Mouse (Mus musculus) c-Kit-positive CD71-positive TER-119-negative erythroid progenitor cells, embryonic 14.5 days (primary cell): ENCODE data around the gene Hist1h4c.
"Not testable (repeated sequence)": the region's sequence is repeated elsewhere in the genome, so short reads cannot be mapped to it uniquely, and the experiment has no call there.

ENCODE experiments used
- DNase-seq: peaks from one replicate; pipeline ENCODE4 v3.0.0-alpha.2; 2013; ENCODE audit warnings: low read depth

Gene Hist1h4c

GRCm38 (mm10) chr13:23729192-23729525, 30.9 kb upstream of the Hist1h4c start:
- DNase-seq, result no peak

- no peak for DNase-seq
These were observed 30.4 kb upstream of the Hist1h4c start for GRCm38 (mm10) chr13:23728472-23729191.

GRCm38 (mm10) chr13:23725213-23725612, 27.0 kb upstream of the Hist1h4c start:
- DNase-seq, result no peak

DNA sequence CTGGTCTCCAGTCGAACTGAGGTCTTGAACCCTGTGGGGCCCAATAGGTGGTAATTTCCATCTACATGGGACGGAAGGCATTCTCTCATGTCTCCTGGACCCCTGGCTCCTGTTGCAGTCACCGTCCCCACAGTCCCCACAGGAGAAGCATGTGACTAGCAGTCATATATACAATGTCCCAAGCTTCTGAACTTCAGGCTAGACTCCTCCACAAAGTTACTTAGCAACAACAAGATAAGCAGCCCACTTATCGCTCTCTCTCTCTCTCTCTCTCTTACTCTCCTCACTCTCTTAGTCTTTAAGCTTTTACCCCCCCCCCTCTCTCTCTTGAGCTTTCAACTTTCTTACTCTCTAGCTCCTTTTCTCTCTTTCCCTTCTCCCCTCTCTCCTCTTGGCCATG, 26.0 kb upstream of the Hist1h4c start:
- no peak for DNase-seq

DNA sequence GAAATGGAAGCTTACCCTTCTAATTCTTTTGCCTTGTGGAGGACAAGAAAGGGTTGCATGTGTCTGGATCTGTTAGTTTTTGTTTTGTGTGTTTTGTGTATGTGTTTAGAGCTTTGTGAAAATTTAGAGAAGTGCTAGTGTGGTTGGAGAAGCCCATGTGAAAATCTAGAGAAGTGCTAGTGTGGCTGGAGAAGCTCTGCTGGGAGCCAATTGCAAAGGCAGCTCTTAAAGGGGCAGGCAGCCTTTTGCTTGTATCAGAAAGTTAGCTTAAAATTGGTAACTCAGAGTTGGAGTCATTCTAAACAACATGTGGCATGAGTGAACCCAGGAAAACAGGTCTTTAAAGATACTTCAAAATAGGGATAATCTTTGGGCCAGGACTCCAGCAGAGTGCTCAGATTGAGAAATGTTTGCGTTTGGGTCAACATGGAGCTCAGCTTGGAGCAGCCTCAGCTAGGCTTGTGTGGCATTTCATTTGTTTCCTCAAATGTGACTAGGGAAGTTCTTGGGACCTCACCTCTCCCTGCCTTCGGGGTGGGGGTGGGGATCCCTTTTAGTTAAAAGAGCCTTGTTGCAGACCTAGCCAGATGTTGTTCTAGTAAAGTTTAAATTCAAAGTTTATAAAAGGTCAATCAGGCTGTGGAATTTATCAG, 19.5 kb upstream of the Hist1h4c start:
- DNase-seq, result not testable (repeated sequence)

DNA sequence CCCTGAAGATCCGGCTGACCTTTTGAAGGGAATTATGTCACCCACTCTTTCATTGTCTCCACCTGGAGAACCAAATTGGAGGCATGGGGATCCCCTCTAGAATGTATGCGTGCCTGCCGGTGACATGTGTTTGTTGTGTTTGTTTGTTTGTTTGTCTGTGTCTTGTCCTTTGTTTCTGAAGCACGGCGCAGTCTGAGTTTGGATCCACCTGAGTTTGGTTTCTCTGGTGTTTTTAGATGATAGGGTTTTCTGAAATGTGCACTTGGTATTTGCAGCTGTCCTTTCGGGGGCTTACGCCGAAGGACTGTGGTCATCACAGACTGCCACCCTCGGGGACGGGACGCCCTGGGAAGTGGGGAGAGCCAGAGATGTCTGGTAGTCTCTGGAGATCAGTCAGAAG, 18.9 kb upstream of the Hist1h4c start:
- no peak for DNase-seq

DNA sequence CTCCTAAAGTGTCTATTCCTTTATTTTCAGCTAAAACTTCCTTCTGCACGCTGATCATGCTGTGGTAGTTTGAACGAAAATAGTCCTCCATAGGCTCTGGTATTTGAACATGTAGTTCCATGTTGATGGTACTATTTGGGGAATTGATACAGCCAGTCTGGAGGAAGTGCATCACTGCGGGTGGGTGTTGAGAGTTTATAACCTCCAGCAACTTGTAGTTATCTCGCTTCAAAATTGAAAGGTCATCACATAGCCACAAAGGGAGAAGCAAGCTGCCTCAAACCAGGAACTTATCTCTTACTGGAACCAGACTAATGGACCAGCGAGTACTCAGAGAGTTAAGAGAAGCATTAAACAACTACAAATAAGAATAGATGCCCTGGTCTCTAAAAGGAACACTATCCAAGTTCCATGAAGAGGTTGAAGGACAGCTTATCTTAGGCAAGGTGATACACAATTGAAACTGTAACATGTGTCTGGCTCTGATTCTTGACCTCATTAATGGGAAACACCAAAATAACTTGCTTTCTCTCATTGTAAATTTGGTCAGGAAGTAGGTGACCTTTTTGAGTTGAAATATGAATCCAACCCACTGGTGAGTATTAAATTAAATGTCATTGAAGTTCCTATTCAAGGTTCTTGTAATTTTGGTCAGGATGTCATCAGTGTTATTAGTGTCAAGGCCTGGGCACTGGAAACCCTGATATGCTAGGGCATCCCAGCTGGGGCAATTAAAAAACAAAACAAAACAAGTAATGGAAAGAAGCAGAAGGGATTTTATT, 18.2 kb upstream of the Hist1h4c start:
- DNase-seq, result no peak

DNA sequence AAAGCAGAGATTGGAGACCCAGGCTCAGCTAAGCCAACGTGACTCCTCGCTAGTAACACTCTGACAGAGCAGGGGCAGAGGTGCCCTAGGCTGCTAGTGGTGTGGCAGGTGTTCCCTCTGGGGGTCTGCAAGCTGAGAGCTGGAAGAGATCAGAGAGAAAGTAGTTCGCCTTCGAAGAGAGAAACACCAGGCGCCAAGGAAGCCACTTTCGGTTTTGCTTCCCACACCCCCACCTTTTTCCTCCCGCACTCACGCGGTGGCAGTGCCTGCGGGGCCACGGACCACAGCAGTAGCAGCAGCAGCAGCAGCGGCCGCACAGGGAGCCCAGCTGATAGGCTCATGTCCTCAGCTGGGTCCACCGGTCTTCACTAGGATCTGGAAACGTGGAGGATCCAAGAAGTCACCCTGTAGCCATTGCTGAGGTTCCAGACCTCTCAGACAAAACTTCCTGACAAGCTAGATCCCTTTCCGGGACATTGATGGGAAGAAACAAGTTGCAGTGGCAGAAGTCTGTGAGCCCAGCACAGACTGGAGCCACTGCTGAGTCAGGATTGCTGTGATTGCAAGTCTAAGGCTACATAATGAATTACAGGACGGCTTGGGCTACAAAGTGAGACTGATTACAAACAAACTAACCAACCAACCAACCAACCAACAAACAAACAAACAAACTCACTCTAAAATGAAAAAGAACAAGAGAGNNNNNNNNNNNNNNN, 12.3 kb upstream of the Hist1h4c start, which contains the start of gene Hfe:
Hfe (minus strand) TSS at position 481 of the 716 bp plus-strand sequence.
- DNase-seq, result no peak

- no peak for DNase-seq
These were observed 11.6 kb upstream of the Hist1h4c start for GRCm38 (mm10) chr13:23709714-23710373.

- DNase-seq, result no peak
These were observed 10.4 kb upstream of the Hist1h4c start for GRCm38 (mm10) chr13:23708654-23709053.

GRCm38 (mm10) chr13:23708041-23708440, 9.8 kb upstream of the Hist1h4c start:
- no peak for DNase-seq

- no peak for DNase-seq
These were observed 8.5 kb upstream of the Hist1h4c start for GRCm38 (mm10) chr13:23706771-23707170.

- DNase-seq, result no peak
These were observed 7.6 kb upstream of the Hist1h4c start for GRCm38 (mm10) chr13:23705751-23706356.

DNA sequence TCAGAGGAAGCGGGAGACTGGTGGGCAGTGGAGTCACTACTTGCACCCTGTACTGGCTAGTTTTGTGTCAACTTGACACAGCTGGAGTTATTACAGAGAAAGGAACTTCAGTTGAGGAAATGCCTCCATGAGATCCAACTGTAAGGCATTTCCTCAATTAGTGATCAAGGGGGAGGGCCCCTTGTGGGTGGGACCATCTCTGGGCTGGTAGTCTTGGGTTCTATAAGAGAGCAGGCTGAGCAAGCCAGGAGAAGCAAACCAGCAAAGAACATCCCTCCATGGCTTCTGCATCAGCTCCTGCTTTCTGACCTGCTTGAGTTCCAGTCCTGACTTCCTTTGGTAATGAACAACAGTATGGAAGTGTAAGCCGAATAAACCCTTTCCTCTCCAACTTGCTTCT, 4.5 kb upstream of the Hist1h4c start:
- DNase-seq, result not testable (repeated sequence)

GRCm38 (mm10) chr13:23702220-23702619, 4.0 kb upstream of the Hist1h4c start:
- DNase-seq, result no peak

DNA sequence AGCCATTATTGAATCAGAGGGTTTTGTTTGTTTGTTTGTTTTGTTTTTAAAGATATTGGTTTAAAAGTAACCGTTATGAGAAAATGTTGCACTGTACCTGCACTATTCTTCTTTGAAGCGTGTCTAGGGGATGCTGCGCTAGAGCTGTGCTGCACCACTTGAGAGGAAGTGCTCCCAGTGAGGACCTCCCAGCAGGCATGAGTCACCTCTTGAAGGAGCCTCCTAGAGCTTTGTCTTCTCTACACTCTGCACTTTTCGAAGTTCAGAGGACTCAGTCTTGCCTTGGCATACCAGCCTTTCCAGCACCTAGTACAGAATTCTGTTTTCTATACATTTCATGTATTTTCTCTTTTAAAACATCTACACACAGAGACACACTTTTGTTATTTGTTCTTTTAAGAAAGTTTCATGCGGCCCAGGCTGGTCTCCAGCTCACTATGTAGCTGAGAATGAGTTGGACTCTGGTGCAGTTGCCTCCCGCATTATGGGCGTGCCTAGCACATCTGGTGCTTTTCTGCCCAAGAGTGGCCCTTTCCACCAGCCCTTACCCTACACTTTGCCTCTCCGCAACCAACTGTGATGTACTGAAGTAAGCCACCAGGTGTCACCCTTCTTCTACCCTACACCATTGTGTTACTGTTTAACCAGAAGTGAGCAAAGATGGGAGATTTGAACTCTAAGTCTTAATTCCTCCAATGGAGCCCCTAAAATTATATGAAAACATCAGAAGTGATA, 2.7 kb upstream of the Hist1h4c start:
- DNase-seq, result no peak

DNA sequence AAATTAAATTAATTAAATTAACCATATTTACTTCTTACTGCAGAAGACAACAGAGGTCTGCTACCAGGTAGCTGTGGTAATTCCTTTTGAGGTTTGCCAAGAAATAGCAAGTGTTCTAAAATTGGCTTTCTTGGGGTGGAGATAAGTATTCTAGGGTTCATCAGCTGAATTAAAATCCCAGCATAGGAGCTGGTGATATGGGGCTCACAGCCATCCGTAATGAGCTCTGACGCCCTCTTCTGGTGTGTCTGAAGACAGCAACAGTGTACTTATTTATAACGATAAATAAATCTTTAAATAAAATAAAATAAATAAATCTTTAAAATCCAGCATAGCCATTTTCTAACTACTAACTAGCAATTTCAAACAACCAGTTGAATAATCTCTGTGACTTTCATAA, 1.5 kb upstream of the Hist1h4c start:
- no peak for DNase-seq

GRCm38 (mm10) chr13:23698996-23699395, 742 bp upstream of the Hist1h4c start:
- no peak for DNase-seq

- peak; percentile 91 for DNase-seq
These were observed 559 bp downstream of the Hist1h4c start for GRCm38 (mm10) chr13:23697491-23698299.

DNA sequence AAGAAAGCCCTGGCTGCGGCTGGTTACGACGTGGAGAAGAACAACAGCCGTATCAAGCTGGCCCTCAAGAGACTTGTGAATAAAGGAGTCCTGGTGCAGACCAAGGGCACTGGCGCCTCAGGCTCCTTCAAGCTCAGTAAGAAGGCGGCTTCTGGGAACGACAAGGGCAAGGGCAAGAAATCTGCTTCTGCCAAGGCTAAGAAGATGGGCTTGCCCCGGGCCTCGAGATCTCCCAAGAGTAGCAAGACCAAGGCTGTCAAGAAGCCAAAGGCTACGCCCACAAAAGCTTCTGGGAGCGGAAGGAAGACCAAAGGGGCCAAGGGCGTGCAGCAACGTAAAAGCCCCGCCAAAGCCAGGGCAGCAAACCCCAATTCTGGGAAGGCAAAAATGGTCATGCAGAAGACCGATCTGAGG, 2.2 kb downstream of the Hist1h4c start:
- no peak for DNase-seq
